Mouse (Mus musculus) c-Kit-negative CD71-positive TER-119-positive erythroid progenitor cells, embryonic 14.5 days (primary cell): ENCODE data around the gene Bptf.
"Not testable (repeated sequence)": the region's sequence is repeated elsewhere in the genome, so short reads cannot be mapped to it uniquely, and the experiment has no call there.

Experiments
- DNase-seq: peaks from one replicate; pipeline ENCODE4 v3.0.0-alpha.2; 2013; ENCODE audit warnings: low read depth, low spot score

The Bptf gene

GRCm38 (mm10) chr11:107018606-107019005, 113.3 kb downstream of the Bptf start:
- DNase-seq = no peak

- no peak for DNase-seq
These were observed 114.5 kb downstream of the Bptf start for GRCm38 (mm10) chr11:107017339-107017886.

- DNase-seq = no peak
These were observed 115.0 kb downstream of the Bptf start for GRCm38 (mm10) chr11:107016893-107017292.

GRCm38 (mm10) chr11:107015535-107016187, 116.3 kb downstream of the Bptf start:
- DNase-seq = not testable (repeated sequence)

GRCm38 (mm10) chr11:107014597-107015309, 117.2 kb downstream of the Bptf start:
- no peak for DNase-seq

GRCm38 (mm10) chr11:107014020-107014585, 117.8 kb downstream of the Bptf start:
- DNase-seq = no peak

- peak; percentile 97 for DNase-seq
These were observed 119.5 kb downstream of the Bptf start for GRCm38 (mm10) chr11:107012324-107013017.

GRCm38 (mm10) chr11:107011669-107012323, 120.1 kb downstream of the Bptf start:
- DNase-seq = no peak

- DNase-seq = no peak
These were observed 120.8 kb downstream of the Bptf start for GRCm38 (mm10) chr11:107011171-107011570.

GRCm38 (mm10) chr11:107010447-107010846, 121.5 kb downstream of the Bptf start:
- no peak for DNase-seq

- no peak for DNase-seq
These were observed 126.4 kb downstream of the Bptf start for GRCm38 (mm10) chr11:107005538-107005937.

GRCm38 (mm10) chr11:107001760-107002675, 129.9 kb downstream of the Bptf start:
- DNase-seq = no peak

- no peak for DNase-seq
These were observed 131.9 kb downstream of the Bptf start for GRCm38 (mm10) chr11:106999949-107000513.

GRCm38 (mm10) chr11:106999151-106999948, 132.6 kb downstream of the Bptf start, which contains the start of gene Kpna2:
Kpna2 (minus strand) TSS chr11:106999541.
- peak; percentile 89 for DNase-seq

- DNase-seq = no peak
These were observed 133.2 kb downstream of the Bptf start for GRCm38 (mm10) chr11:106998651-106999150.

- DNase-seq = no peak
These were observed 134.0 kb downstream of the Bptf start for GRCm38 (mm10) chr11:106997976-106998375.

- DNase-seq = not testable (repeated sequence)
These were observed 135.4 kb downstream of the Bptf start for GRCm38 (mm10) chr11:106996492-106996891.

GRCm38 (mm10) chr11:106994246-106995085, 137.5 kb downstream of the Bptf start:
- DNase-seq = no peak
